ENCODE assay signal across 27 mouse cellular contexts in the genomic region with DNA sequence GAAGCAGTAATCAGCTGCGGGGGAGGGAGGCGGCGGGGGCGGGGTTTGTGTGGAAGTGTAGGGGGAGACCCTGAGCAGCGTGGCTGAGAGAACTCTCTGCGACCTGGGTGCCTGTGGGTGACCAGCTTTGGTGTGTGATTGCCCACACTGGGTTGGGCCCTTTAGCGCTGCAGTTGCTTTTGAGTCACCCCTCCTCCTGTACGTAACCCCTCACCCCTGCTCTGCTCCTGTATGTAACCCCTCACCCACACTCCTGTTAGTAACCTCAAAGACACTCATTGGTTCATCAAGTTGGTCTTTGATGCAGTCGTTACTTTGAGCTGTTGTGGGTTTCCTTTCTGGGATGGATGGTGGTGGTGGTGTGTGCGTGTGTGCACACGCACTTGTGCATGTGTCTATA. TPM values are rescaled to one million over a fixed set of nuclear protein-coding genes. Genes with fewer than 3 reads are reported as not detected.
DNase-seq lines count a peak whose midpoint lies in the region; ATAC-seq lines count a peak whose summit lies in the region.
"Had no signal": no experiment of that assay in that cellular context is flagged by ENCODE, and none has a peak within 500 bp of the region (broad histone marks: within the 10 kb centered on the region; RNA-seq: fewer than 3 reads in every experiment).

No protein-coding gene starts in this region.

- 75% methylated on average over 11 of the region's 11 CpGs for WGBS in neural tube, embryonic 15.5 days

- intact Hi-C loops in gastrocnemius, postnatal 14 days (cut with DNase I; ENCODE audit: low total_unique reads): no loop called here

- no peak overlapping the region for H3K4me3 ChIP-seq in neural tube, embryonic 15.5 days (replicated peaks)
- H3K4me3 ChIP-seq: forebrain, embryonic 10.5 days; heart, embryonic 15.5 days; layer of hippocampus, adult 2 months; limb, embryonic 12.5 days; liver, embryonic 12.5 days; megakaryocyte, embryonic 14.5 days; neural tube, embryonic 12.5 days had no signal

- no peaks in the 10 kb centered on the region for H3K36me3 ChIP-seq in neural tube, embryonic 15.5 days
- H3K36me3 ChIP-seq: forebrain, embryonic 10.5 days; heart, embryonic 15.5 days; limb, embryonic 12.5 days; liver, embryonic 12.5 days; neural tube, embryonic 12.5 days had no signal

- ATAC-seq in neural tube, embryonic 15.5 days (ENCODE audit: low FRiP score): no peak
- ATAC-seq: forebrain, postnatal 0 days; hindbrain, embryonic 16.5 days; intestine, postnatal 0 days; liver, embryonic 12.5 days had no signal

- no peaks in the 10 kb centered on the region for H3K27me3 ChIP-seq in neural tube, embryonic 15.5 days (replicated peaks)
- H3K27me3 ChIP-seq: CH12.LX; heart, embryonic 15.5 days; limb, embryonic 12.5 days; liver, embryonic 12.5 days; neural tube, embryonic 12.5 days had no signal

- no peaks in the 10 kb centered on the region for H3K9me3 ChIP-seq in neural tube, embryonic 15.5 days (replicated peaks)
- H3K9me3 ChIP-seq: forebrain, embryonic 10.5 days; heart, embryonic 15.5 days; limb, embryonic 12.5 days; liver, embryonic 12.5 days; neural tube, embryonic 12.5 days had no signal

- no peak overlapping the region for H3K4me2 ChIP-seq in neural tube, embryonic 15.5 days
- H3K4me2 ChIP-seq: heart, embryonic 15.5 days; limb, embryonic 12.5 days; liver, embryonic 12.5 days; lung, embryonic 14.5 days; neural tube, embryonic 12.5 days had no signal

- H3K27ac ChIP-seq in neural tube, embryonic 15.5 days (replicated peaks): no peak overlapping the region
- H3K27ac ChIP-seq: forebrain, embryonic 10.5 days; heart, embryonic 15.5 days; layer of hippocampus, adult 2 months; limb, embryonic 12.5 days; liver, embryonic 12.5 days; neural tube, embryonic 12.5 days had no signal

- peaks cover 5% of the 10 kb centered on the region; the same call in 1 of the 2 replicates for H3K4me1 ChIP-seq in neural tube, embryonic 15.5 days
- H3K4me1 ChIP-seq: heart, embryonic 15.5 days; megakaryocyte, embryonic 14.5 days; neural tube, embryonic 12.5 days had no signal

- DNase-seq in gastrocnemius, postnatal 25 days: peak; percentile 5
- DNase-seq in gastrocnemius, postnatal 14 days: no peak
- peak; percentile 50 for DNase-seq in T-cell, adult 2 months (ENCODE audit: low spot score)
- DNase-seq in thymus, postnatal 0 days (ENCODE audit: low spot score): peak; percentile 73
- DNase-seq in cerebellum, adult 11 months: no peak
- DNase-seq in MN1 (ENCODE audit: low spot score): no peak
- DNase-seq: cerebellum, adult 11-12 months; cerebellum, postnatal 10 days; forebrain, postnatal 0 days; kidney, postnatal 25 days; layer of hippocampus, postnatal 36 days; lung, embryonic 14.5 days; lung, postnatal 36 days; midbrain, embryonic 14.5 days; right cerebral cortex, adult 18-20 months; right cerebral cortex, postnatal 4 days had no signal

- no peak overlapping the region for H3K9ac ChIP-seq in neural tube, embryonic 15.5 days (replicated peaks)
- H3K9ac ChIP-seq: forebrain, postnatal 0 days; heart, embryonic 15.5 days; limb, embryonic 12.5 days; liver, embryonic 12.5 days; lung, embryonic 14.5 days; neural tube, embryonic 12.5 days had no signal

RNA-seq across cellular contexts. Expression of a gene that starts 29.5 kb away (rescaled TPM):
- 1 to 10 TPM; 2.1 to 3.2 TPM for total RNA-seq in gastrocnemius, postnatal 25 days (2021)
- 1 to 10 TPM; 2.6 to 3.9 TPM for total RNA-seq in gastrocnemius, postnatal 14 days (2021)
- polyA plus RNA-seq in thymus, postnatal 0 days (2015; fragmentation: Nextera tagmentation; extraction: Ambion mirVana): 16.9 and 19.4 TPM in 2 replicates
- polyA plus RNA-seq in neural tube, embryonic 15.5 days (2015; fragmentation: Nextera tagmentation; extraction: Ambion mirVana): 35.0 and 44.0 TPM in 2 replicates

Comparison
In these comparisons a context has a peak if more than half of its experiments do, and no peak if none do; other contexts are left out.
1. DNase-seq: peak in gastrocnemius, postnatal 25 days (single experiment), T-cell, adult 2 months (single experiment) and thymus, postnatal 0 days (single experiment); none in gastrocnemius, postnatal 14 days (single experiment), cerebellum, adult 11 months (single experiment) and MN1 (single experiment).